Mouse (Mus musculus): ENCODE measurements around the gene Dll4. TPM values are rescaled to one million over a fixed set of nuclear protein-coding genes. Genes with fewer than 3 reads are reported as not detected.

Gene Dll4
- 14.6 and 15.9 TPM in 2 replicates for polyA plus RNA-seq (2012; rRNA removed)

- WGBS: under 1% methylated on average over 32 of the region's 33 CpGs
- H3K4me3 ChIP-seq (ENCODE audit: insufficient read depth, low read depth, low read length): peak within 1 kb of the TSS; percentile 63
- no peaks in the 10 kb centered on the region for H3K36me3 ChIP-seq (ENCODE audit: control insufficient read depth, insufficient read depth, low read length)
- no peaks in the 10 kb centered on the region for H3K4me1 ChIP-seq (ENCODE audit: control insufficient read depth, insufficient read depth, low read length)
- H3K27ac ChIP-seq (ENCODE audit: insufficient read depth, low read depth, low read length): peak within 1 kb of the TSS; percentile 44
- peak; percentile 88 for DNase-seq
- peak; percentile 86 for TF ChIP-seq POLR2A (IDR thresholded peaks at IDR 0.05; ENCODE audit: low read depth, low read length)
- TF ChIP-seq CTCF (conservative IDR thresholded peaks at IDR 0.05; ENCODE audit: insufficient read depth, insufficient read length, low read depth, low read length): no peak
- H3K27me3 ChIP-seq (replicated peaks; ENCODE audit: control insufficient read depth, insufficient read depth, low read length): no peaks in the 10 kb centered on the region
Measured at GRCm38 (mm10) chr2:119325568-119326143, at the start of gene Dll4. Gene Dll4, plus strand, starts transcription at chr2:119325784.

- Histone ChIP-seq H3K4me1 (ENCODE audit: control insufficient read depth, insufficient read depth, low read length) (peaks cover 2% of the 10 kb centered on the region; the same call in 1 of the 2 replicates), H3K27me3 (replicated peaks; ENCODE audit: control insufficient read depth, insufficient read depth, low read length) (no peaks in the 10 kb centered on the region), H3K27ac (ENCODE audit: insufficient read depth, low read depth, low read length) (no peak overlapping the region), H3K36me3 (ENCODE audit: control insufficient read depth, insufficient read depth, low read length) (no peaks in the 10 kb centered on the region), H3K4me3 (ENCODE audit: insufficient read depth, low read depth, low read length) (no peak overlapping the region)
- WGBS: 82% methylated on average over 7 of the region's 7 CpGs
- no peak for TF ChIP-seq POLR2A (IDR thresholded peaks at IDR 0.05; ENCODE audit: low read depth, low read length)
- no peak for TF ChIP-seq CTCF (conservative IDR thresholded peaks at IDR 0.05; ENCODE audit: insufficient read depth, insufficient read length, low read depth, low read length)
- DNase-seq: no peak
Measured at GRCm38 (mm10) chr2:119276926-119277325, 48.7 kb upstream of the Dll4 start.

GRCm38 (mm10) chr2:119277810-119278209 lies 47.8 kb upstream of the Dll4 start:
- no peak for TF ChIP-seq POLR2A (IDR thresholded peaks at IDR 0.05; ENCODE audit: low read depth, low read length)
- no peak for TF ChIP-seq CTCF (conservative IDR thresholded peaks at IDR 0.05; ENCODE audit: insufficient read depth, insufficient read length, low read depth, low read length)
- Histone ChIP-seq H3K27me3 (replicated peaks; ENCODE audit: control insufficient read depth, insufficient read depth, low read length) (no peaks in the 10 kb centered on the region), H3K27ac (ENCODE audit: insufficient read depth, low read depth, low read length) (no peak overlapping the region), H3K36me3 (ENCODE audit: control insufficient read depth, insufficient read depth, low read length) (no peaks in the 10 kb centered on the region), H3K4me3 (ENCODE audit: insufficient read depth, low read depth, low read length) (no peak overlapping the region), H3K4me1 (ENCODE audit: control insufficient read depth, insufficient read depth, low read length) (peaks cover 2% of the 10 kb centered on the region; the same call in 1 of the 2 replicates)
- WGBS: 92% methylated on average over 23 of the region's 23 CpGs
- DNase-seq: no peak

GRCm38 (mm10) chr2:119281899-119282565 lies 43.6 kb upstream of the Dll4 start:
- TF ChIP-seq CTCF (conservative IDR thresholded peaks at IDR 0.05; ENCODE audit: insufficient read depth, insufficient read length, low read depth, low read length) (no peak), POLR2A (IDR thresholded peaks at IDR 0.05; ENCODE audit: low read depth, low read length) (no peak)
- 75% methylated on average over 7 of the region's 7 CpGs for WGBS
- DNase-seq: no peak
- Histone ChIP-seq H3K27me3 (replicated peaks; ENCODE audit: control insufficient read depth, insufficient read depth, low read length) (no peaks in the 10 kb centered on the region), H3K4me3 (ENCODE audit: insufficient read depth, low read depth, low read length) (no peak overlapping the region), H3K4me1 (ENCODE audit: control insufficient read depth, insufficient read depth, low read length) (no peaks in the 10 kb centered on the region), H3K27ac (ENCODE audit: insufficient read depth, low read depth, low read length) (no peak overlapping the region), H3K36me3 (ENCODE audit: control insufficient read depth, insufficient read depth, low read length) (no peaks in the 10 kb centered on the region)

- WGBS: 79% methylated on average over 5 of the region's 5 CpGs
- H3K4me1 ChIP-seq (ENCODE audit: control insufficient read depth, insufficient read depth, low read length): peaks cover 10% of the 10 kb centered on the region; the same call in 1 of the 2 replicates
- no peak for DNase-seq
- H3K27me3 ChIP-seq (replicated peaks; ENCODE audit: control insufficient read depth, insufficient read depth, low read length): no peaks in the 10 kb centered on the region
- no peaks in the 10 kb centered on the region for H3K36me3 ChIP-seq (ENCODE audit: control insufficient read depth, insufficient read depth, low read length)
- no peak overlapping the region for H3K4me3 ChIP-seq (ENCODE audit: insufficient read depth, low read depth, low read length)
- H3K27ac ChIP-seq (ENCODE audit: insufficient read depth, low read depth, low read length): no peak overlapping the region
- TF ChIP-seq CTCF (conservative IDR thresholded peaks at IDR 0.05; ENCODE audit: insufficient read depth, insufficient read length, low read depth, low read length) (no peak), POLR2A (IDR thresholded peaks at IDR 0.05; ENCODE audit: low read depth, low read length) (no peak)
Measured at GRCm38 (mm10) chr2:119287372-119287771, 38.2 kb upstream of the Dll4 start.

GRCm38 (mm10) chr2:119288270-119288882 lies 37.2 kb upstream of the Dll4 start, which contains the start of gene Vps18:
Gene Vps18, plus strand, starts transcription at chr2:119288740.
- peaks cover 10% of the 10 kb centered on the region; the same call in 1 of the 2 replicates for H3K4me1 ChIP-seq (ENCODE audit: control insufficient read depth, insufficient read depth, low read length)
- DNase-seq: peak; percentile 98
- H3K36me3 ChIP-seq (ENCODE audit: control insufficient read depth, insufficient read depth, low read length): no peaks in the 10 kb centered on the region
- H3K27me3 ChIP-seq (replicated peaks; ENCODE audit: control insufficient read depth, insufficient read depth, low read length): no peaks in the 10 kb centered on the region
- peak within 1 kb of the TSS; percentile 69 for H3K4me3 ChIP-seq (ENCODE audit: insufficient read depth, low read depth, low read length)
- TF ChIP-seq POLR2A (IDR thresholded peaks at IDR 0.05; ENCODE audit: low read depth, low read length): no peak
- TF ChIP-seq CTCF (conservative IDR thresholded peaks at IDR 0.05; ENCODE audit: insufficient read depth, insufficient read length, low read depth, low read length): peak; percentile 93
- under 1% methylated on average over 31 of the region's 31 CpGs for WGBS
- peak within 1 kb of the TSS; percentile 55 for H3K27ac ChIP-seq (ENCODE audit: insufficient read depth, low read depth, low read length)

- WGBS: 0% methylated on average over 11 of the region's 11 CpGs
- no peak for DNase-seq
Measured at GRCm38 (mm10) chr2:119289014-119289416, 36.6 kb upstream of the Dll4 start.

More at GRCm38 (mm10) chr2:119289014-119289416, 36.6 kb upstream of the Dll4 start:
- Histone ChIP-seq H3K27me3 (replicated peaks; ENCODE audit: control insufficient read depth, insufficient read depth, low read length) (no peaks in the 10 kb centered on the region), H3K4me3 (ENCODE audit: insufficient read depth, low read depth, low read length) (peak overlapping the region; percentile 69), H3K4me1 (ENCODE audit: control insufficient read depth, insufficient read depth, low read length) (peaks cover 10% of the 10 kb centered on the region; the same call in 1 of the 2 replicates), H3K36me3 (ENCODE audit: control insufficient read depth, insufficient read depth, low read length) (no peaks in the 10 kb centered on the region), H3K27ac (ENCODE audit: insufficient read depth, low read depth, low read length) (no peak overlapping the region; the same call in 1 of the 2 replicates)
- no peak for TF ChIP-seq CTCF (conservative IDR thresholded peaks at IDR 0.05; ENCODE audit: insufficient read depth, insufficient read length, low read depth, low read length)
- TF ChIP-seq POLR2A (IDR thresholded peaks at IDR 0.05; ENCODE audit: low read depth, low read length): no peak
